Mouse (Mus musculus) stomach, postnatal 0 days (tissue): ENCODE measurements around the gene 9430015G10Rik. TPM values are rescaled to one million over a fixed set of nuclear protein-coding genes. Genes with fewer than 3 reads are reported as not detected.

Experiments used
- ATAC-seq: fragments of 200-750 bp; cut with Nextera tagmentation; 2 replicates; pipeline ENCODE4 v1.8.0; 2017; ENCODE audit not compliant: low FRiP score, low TSS enrichment
- DNase-seq: peaks from one replicate; pipeline ENCODE4 v3.0.0-alpha.2; 2016; ENCODE audit warnings: low spot score
- H3K27ac ChIP-seq: fragments of 300-500 bp; sonication (generic); replicated peaks from 2 replicates; pipeline ENCODE4 v1.5.1; 2014; ENCODE audit warnings: mild to moderate bottlenecking, control low read depth
- H3K27me3 ChIP-seq: fragments of 300-500 bp; sonication (generic); 2 replicates; pipeline ENCODE4 v1.6.1; 2014; ENCODE audit warnings: low read length; ENCODE audit not compliant: control insufficient read depth, insufficient read depth
- H3K36me3 ChIP-seq: fragments of 300-500 bp; sonication (generic); 2 replicates; pipeline ENCODE4 v1.6.1; 2014; ENCODE audit warnings: low read length, mixed read lengths; ENCODE audit not compliant: control insufficient read depth, insufficient read depth
- H3K4me1 ChIP-seq: fragments of 300-500 bp; sonication (generic); replicated peaks from 2 replicates; pipeline ENCODE4 v1.6.1; 2014; ENCODE audit warnings: antibody characterized with exemption; ENCODE audit not compliant: control insufficient read depth, insufficient read depth
- H3K4me2 ChIP-seq: fragments of 300-500 bp; sonication (generic); replicated peaks from 2 replicates; pipeline ENCODE4 v1.6.1; 2014; ENCODE audit warnings: low read depth, mild to moderate bottlenecking, control low read depth, moderate library complexity
- H3K4me3 ChIP-seq: fragments of 300-500 bp; sonication (generic); 2 replicates; pipeline ENCODE4 v1.5.1; 2014; ENCODE audit warnings: low read depth, low read length, control low read depth
- H3K9ac ChIP-seq: fragments of 300-500 bp; sonication (generic); 2 replicates; pipeline ENCODE4 v1.6.1; 2014; ENCODE audit warnings: mild to moderate bottlenecking, low read length, control low read depth, mixed read lengths
- H3K9me3 ChIP-seq: fragments of 300-500 bp; sonication (generic); 2 replicates; pipeline ENCODE4 v1.6.1; 2016; ENCODE audit warnings: low read length; ENCODE audit not compliant: control insufficient read depth
- CTCF ChIP-seq: IDR thresholded peaks from 2 replicates; pipeline ENCODE4 v1.5.1; 2016; ENCODE audit warnings: antibody characterized with exemption, low read depth, mild to moderate bottlenecking, moderate library complexity
- EP300 ChIP-seq: optimal IDR thresholded peaks from 2 replicates; pipeline ENCODE3; 2016; ENCODE audit warnings: antibody characterized with exemption
- WGBS: fragments of 180-500 bp; shearing (Covaris S2); extraction: QIAGEN DNeasy Blood & Tissue Kit; methylation state at CpG from one replicate; pipeline ENCODE4 v1.1.7; 2014; 5-methylcytosine and 5-hydroxymethylcytosine counted together
- polyA plus RNA-seq: library from polyadenylated mRNA; unstranded; fragments of >200 nt; fragmentation: Nextera tagmentation; extraction: Ambion mirVana; gene quantifications from 2 replicates; pipeline ENCODE4 v1.2.1, GENCODE M21; 2015

The 9430015G10Rik gene
- polyA plus RNA-seq, 1 experiment from 2014 or later: 5.4 TPM

GRCm38 (mm10) chr4:156091236-156091635 lies 18.5 kb upstream of the 9430015G10Rik start:
- Histone ChIP-seq H3K4me2 (no peak overlapping the region), H3K9me3 (no peaks in the 10 kb centered on the region), H3K36me3 (no peaks in the 10 kb centered on the region), H3K27ac (no peak overlapping the region), H3K9ac (no peak overlapping the region), H3K27me3 (no peaks in the 10 kb centered on the region), H3K4me1 (no peaks in the 10 kb centered on the region), H3K4me3 (no peak overlapping the region)
- ATAC-seq: peak; percentile 68
- peak; percentile 45 for DNase-seq
- 60% methylated on average over 1 of the region's 1 CpGs for WGBS
- TF ChIP-seq EP300 (no peak), CTCF (no peak)

GRCm38 (mm10) chr4:156092765-156093164 lies 17.0 kb upstream of the 9430015G10Rik start:
- Histone ChIP-seq H3K4me2 (no peak overlapping the region), H3K36me3 (no peaks in the 10 kb centered on the region), H3K9me3 (no peaks in the 10 kb centered on the region), H3K27me3 (no peaks in the 10 kb centered on the region), H3K27ac (peak overlapping the region; percentile 76), H3K4me1 (no peaks in the 10 kb centered on the region), H3K4me3 (no peak overlapping the region), H3K9ac (no peak overlapping the region)
- TF ChIP-seq CTCF (no peak), EP300 (no peak)
- no peak for DNase-seq
- ATAC-seq: no peak
- 62% methylated on average over 1 of the region's 1 CpGs for WGBS

GRCm38 (mm10) chr4:156093758-156094157 lies 16.0 kb upstream of the 9430015G10Rik start:
- peak; percentile 55 for DNase-seq
- no peak for TF ChIP-seq EP300
- no peak for TF ChIP-seq CTCF
- H3K4me1 ChIP-seq: no peaks in the 10 kb centered on the region
- H3K36me3 ChIP-seq: no peaks in the 10 kb centered on the region
- H3K9ac ChIP-seq: no peak overlapping the region
- peak; percentile 92 for ATAC-seq
- no peaks in the 10 kb centered on the region for H3K9me3 ChIP-seq
- H3K4me3 ChIP-seq: no peak overlapping the region
- H3K27me3 ChIP-seq: no peaks in the 10 kb centered on the region
- peak overlapping the region; percentile 76 for H3K27ac ChIP-seq
- no peak overlapping the region for H3K4me2 ChIP-seq
- 41% methylated on average over 5 of the region's 5 CpGs for WGBS

DNA sequence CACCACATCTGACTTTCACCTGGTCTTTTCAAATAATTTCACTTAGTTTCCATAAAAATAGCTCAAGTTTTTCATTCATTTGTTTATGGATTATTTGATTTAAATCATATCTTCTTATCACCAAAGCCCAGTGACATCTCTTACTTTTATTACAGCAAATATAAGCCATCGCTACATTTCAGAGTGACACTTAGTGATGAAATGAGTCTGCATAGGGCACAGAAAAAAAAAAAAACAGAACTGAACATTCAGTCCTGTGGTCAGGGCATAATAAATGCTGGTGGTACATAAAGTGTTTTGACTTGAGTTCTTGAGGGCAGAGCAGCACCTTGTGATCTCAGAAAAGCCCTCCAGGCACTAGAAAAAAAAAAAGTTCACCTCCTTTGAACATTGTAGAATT lies 13.6 kb upstream of the 9430015G10Rik start:
- H3K36me3 ChIP-seq: no peaks in the 10 kb centered on the region
- H3K27me3 ChIP-seq: no peaks in the 10 kb centered on the region
- H3K4me2 ChIP-seq: no peak overlapping the region
- H3K9ac ChIP-seq: no peak overlapping the region
- no peaks in the 10 kb centered on the region for H3K4me1 ChIP-seq
- DNase-seq (no peak), ATAC-seq (no peak)
- no peak overlapping the region for H3K27ac ChIP-seq
- WGBS: 84% methylated on average over 1 of the region's 1 CpGs
- H3K4me3 ChIP-seq: no peak overlapping the region
- no peaks in the 10 kb centered on the region for H3K9me3 ChIP-seq
- TF ChIP-seq EP300 (no peak), CTCF (no peak)

DNA sequence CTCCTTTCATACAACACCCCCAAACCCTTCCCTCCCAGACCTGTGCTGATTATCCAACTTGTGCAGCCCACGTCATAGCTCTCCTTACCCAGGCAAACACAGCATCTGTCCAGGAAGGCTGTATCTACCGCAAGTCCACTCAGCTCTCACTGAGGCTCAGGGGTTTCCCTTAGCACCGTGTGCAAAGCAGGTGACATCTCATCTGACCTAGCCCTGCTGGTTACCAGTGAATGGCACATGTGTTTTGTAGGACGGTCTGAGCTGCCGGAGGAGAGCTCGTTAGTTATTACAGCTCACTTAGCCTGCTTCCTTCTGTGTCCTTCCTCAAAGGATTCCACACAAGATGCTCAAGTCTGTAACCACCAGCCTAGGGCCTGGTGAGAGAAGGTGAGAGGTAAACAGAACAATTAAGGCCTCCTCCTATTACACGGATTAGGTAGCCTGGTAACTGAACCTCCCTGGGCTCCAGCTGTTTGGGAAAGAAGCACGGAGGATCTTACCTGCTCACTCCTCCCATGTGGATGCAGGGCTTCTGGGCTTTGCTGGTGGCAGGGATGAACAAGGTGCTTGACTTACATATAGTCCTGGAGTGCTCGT lies 11.9 kb upstream of the 9430015G10Rik start:
- Histone ChIP-seq H3K4me3 (no peak overlapping the region), H3K27me3 (no peaks in the 10 kb centered on the region), H3K4me1 (no peaks in the 10 kb centered on the region), H3K9me3 (no peaks in the 10 kb centered on the region), H3K4me2 (no peak overlapping the region), H3K36me3 (no peaks in the 10 kb centered on the region), H3K9ac (no peak overlapping the region), H3K27ac (0 out of 2 replicates have a peak overlapping the region, but pooled peaks have one; percentile 14)
- no peak for ATAC-seq
- 55% methylated on average over 9 of the region's 9 CpGs for WGBS
- DNase-seq: no peak
- TF ChIP-seq EP300 (no peak), CTCF (no peak)

GRCm38 (mm10) chr4:156099427-156099826 lies 10.4 kb upstream of the 9430015G10Rik start:
- H3K9me3 ChIP-seq: no peaks in the 10 kb centered on the region
- ATAC-seq (no peak), DNase-seq (no peak)
- H3K27ac ChIP-seq: no peak overlapping the region
- no peak overlapping the region for H3K4me2 ChIP-seq
- H3K4me1 ChIP-seq: no peaks in the 10 kb centered on the region
- H3K27me3 ChIP-seq: no peaks in the 10 kb centered on the region
- 67% methylated on average over 6 of the region's 6 CpGs for WGBS
- H3K36me3 ChIP-seq: no peaks in the 10 kb centered on the region
- no peak overlapping the region for H3K9ac ChIP-seq
- H3K4me3 ChIP-seq: no peak overlapping the region
- TF ChIP-seq EP300 (no peak), CTCF (no peak)
